Mouse (Mus musculus): ENCODE measurements around the gene Trpd52l3. TPM values are rescaled to one million over a fixed set of nuclear protein-coding genes. Genes with fewer than 3 reads are reported as not detected.

The Trpd52l3 gene
- total and polyA plus RNA-seq, 3 experiments = not detected

DNA sequence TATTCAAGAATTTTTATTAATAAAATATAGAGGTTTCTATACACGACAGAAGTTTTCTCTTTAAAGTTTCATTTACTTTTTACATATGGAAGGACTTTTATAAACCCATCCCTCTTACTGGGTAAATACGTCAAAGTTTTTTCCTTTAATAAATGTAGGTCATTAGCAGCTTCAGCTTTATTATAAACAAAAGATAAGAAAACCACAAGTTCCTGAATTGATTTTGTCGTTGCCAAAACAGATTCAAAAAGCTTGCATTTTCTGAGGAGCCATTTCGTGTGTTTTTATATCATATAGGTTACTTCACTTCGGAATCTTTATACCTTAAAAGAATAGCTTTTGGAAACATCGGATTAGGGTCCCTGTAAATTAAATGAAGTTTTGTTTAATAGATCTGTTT is 2.0 kb upstream of the Trpd52l3 start:
- dilution Hi-C loops (cut with MboI; ENCODE audit: extremely low pct_ligation_motif_present, extremely low pct_unique_long_range_greater_than_20kb, low sequenced_read_pairs) (no loop called here), in situ Hi-C loops (cut with MboI; ENCODE audit: low pct_ligation_motif_present, low pct_unique_long_range_greater_than_20kb, low sequenced_read_pairs) (no loop called here)
- Histone ChIP-seq H3K9me3 (replicated peaks; ENCODE audit: low read length) (no peaks in the 10 kb centered on the region), H3K79me2 (replicated peaks; ENCODE audit: control insufficient read depth, extremely low read depth, insufficient read depth, poor library complexity, severe bottlenecking) (no peaks in the 10 kb centered on the region), H3K4me3 (replicated peaks in 1 of 3; ENCODE audit: low read depth in 2 of 3, low read length in 2 of 3, poor library complexity in 1 of 3) (no peak overlapping the region), H3K4me1 (ENCODE audit: control insufficient read depth in 1 of 2, insufficient read depth in 2 of 2) (peaks cover 0 to 25% of the 10 kb centered on the region in 2 experiments; a peak in 2 of 4 replicates), H3K36me3 (replicated peaks in 1 of 2; ENCODE audit: control insufficient read depth in 1 of 2, insufficient read depth in 1 of 2, low read length in 1 of 2) (no peaks in the 10 kb centered on the region), H3K27me3 (replicated peaks) (no peaks in the 10 kb centered on the region), H3K4me2 (ENCODE audit: insufficient read depth, low read depth, poor library complexity, severe bottlenecking) (no peak overlapping the region), H3K27ac (ENCODE audit: insufficient read depth, low read depth) (no peak overlapping the region), H3K9ac (ENCODE audit: insufficient read depth, low read depth) (no peak overlapping the region)
- no peak for TF ChIP-seq MXI1 (IDR thresholded peaks at IDR 0.05; ENCODE audit: low read depth, low read length)
- TF ChIP-seq USF1 (IDR thresholded peaks at IDR 0.05; ENCODE audit: low read depth, low read length) = no peak
- no peak for TF ChIP-seq ZNF384 (IDR thresholded peaks at IDR 0.05; ENCODE audit: low read depth, low read length)
- DNase-seq (ENCODE audit: extremely low read depth) = no peak

DNA sequence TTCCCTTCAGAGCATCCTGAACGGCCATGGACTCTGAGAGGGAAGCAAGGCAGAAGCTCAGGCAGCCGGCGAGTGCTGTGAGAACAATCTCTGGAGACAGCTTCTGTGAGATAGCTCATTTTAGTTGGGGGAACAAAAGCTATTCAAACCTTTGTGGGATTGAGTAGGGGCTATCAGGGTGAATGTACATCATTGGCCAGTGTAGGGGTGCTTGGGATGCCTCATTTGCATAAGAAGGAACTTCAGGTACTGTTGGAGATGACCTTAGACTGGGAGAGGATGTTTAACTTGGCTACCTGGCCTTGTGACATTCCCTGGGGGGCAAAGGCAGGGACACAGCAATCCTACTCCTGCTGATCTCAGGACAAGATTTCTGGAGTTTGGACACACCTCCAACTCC is 2.8 kb downstream of the Trpd52l3 start:
- Histone ChIP-seq H3K4me1 (ENCODE audit: control insufficient read depth in 1 of 2, insufficient read depth in 2 of 2) (peaks cover 0 to 6% of the 10 kb centered on the region in 2 experiments; a peak in 1 of 4 replicates), H3K4me2 (ENCODE audit: insufficient read depth, low read depth, poor library complexity, severe bottlenecking) (no peak overlapping the region), H3K9ac (ENCODE audit: insufficient read depth, low read depth) (no peak overlapping the region), H3K4me3 (replicated peaks in 1 of 3; ENCODE audit: low read depth in 2 of 3, low read length in 2 of 3, poor library complexity in 1 of 3) (no peak overlapping the region), H3K79me2 (replicated peaks; ENCODE audit: control insufficient read depth, extremely low read depth, insufficient read depth, poor library complexity, severe bottlenecking) (no peaks in the 10 kb centered on the region), H3K27ac (ENCODE audit: insufficient read depth, low read depth) (no peak overlapping the region), H3K9me3 (replicated peaks; ENCODE audit: low read length) (no peaks in the 10 kb centered on the region), H3K27me3 (replicated peaks) (no peaks in the 10 kb centered on the region), H3K36me3 (replicated peaks in 1 of 2; ENCODE audit: control insufficient read depth in 1 of 2, insufficient read depth in 1 of 2, low read length in 1 of 2) (no peaks in the 10 kb centered on the region)
- in situ Hi-C loops (cut with MboI; ENCODE audit: low pct_ligation_motif_present, low pct_unique_long_range_greater_than_20kb, low sequenced_read_pairs) (no loop called here), dilution Hi-C loops (cut with MboI; ENCODE audit: extremely low pct_ligation_motif_present, extremely low pct_unique_long_range_greater_than_20kb, low sequenced_read_pairs) (no loop called here)
- DNase-seq (ENCODE audit: extremely low read depth) = no peak
- no peak for TF ChIP-seq USF2 (conservative IDR thresholded peaks at IDR 0.05; ENCODE audit: low read depth, low read length)

DNA sequence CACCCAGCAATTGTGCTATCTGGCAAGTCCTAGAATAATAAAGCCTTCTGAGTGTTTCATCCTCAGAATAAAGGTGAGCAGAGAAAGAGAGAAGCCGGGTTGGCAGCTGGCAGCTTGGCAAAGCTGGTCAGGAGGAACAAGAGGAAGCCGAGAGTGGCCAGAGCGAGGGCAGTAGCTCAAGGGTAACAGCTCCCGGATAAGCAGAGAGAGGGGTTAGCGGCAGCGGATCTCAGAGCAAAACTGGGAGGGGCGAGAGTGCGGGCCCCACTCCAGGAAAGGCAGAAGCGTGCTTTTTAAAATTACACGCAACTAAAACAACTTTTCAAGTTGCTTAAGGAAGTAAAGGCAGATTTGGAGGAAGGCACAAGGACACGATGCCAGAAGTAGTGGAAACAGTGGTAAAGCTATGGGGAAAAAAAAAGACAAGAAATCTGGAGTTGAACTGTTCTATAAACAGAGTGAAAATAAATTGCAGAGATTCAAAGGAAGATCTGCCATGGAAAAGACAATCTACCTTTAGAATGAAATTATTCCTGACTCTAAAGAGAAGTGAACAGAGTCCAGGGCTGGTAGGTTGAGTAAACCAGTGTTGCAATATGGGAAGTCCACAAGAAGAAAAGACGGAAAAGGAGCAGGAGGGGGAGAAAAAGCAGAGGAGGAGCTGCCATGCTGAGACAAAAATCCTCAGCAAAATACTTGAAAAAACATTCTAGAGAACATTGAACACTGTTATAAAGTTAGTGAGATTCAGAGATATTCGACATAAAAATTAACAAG is 7.1 kb downstream of the Trpd52l3 start:
- H3K79me2 ChIP-seq (replicated peaks; ENCODE audit: control insufficient read depth, extremely low read depth, insufficient read depth, poor library complexity, severe bottlenecking) = no peaks in the 10 kb centered on the region
- no peak overlapping the region for H3K4me3 ChIP-seq (replicated peaks in 1 of 3; ENCODE audit: low read depth in 2 of 3, low read length in 2 of 3, poor library complexity in 1 of 3)
- DNase-seq (ENCODE audit: extremely low read depth) = no peak
- TF ChIP-seq ETS1 (conservative IDR thresholded peaks at IDR 0.05; ENCODE audit: low read depth, low read length) (no peak), JUN (IDR thresholded peaks at IDR 0.05; ENCODE audit: insufficient read depth, low read depth, low read length) (no peak), IRF4 (IDR thresholded peaks at IDR 0.05; ENCODE audit: low read depth, low read length) (no peak), MXI1 (IDR thresholded peaks at IDR 0.05; ENCODE audit: low read depth, low read length) (no peak), SIN3A (IDR thresholded peaks at IDR 0.05; ENCODE audit: low read length) (no peak), MEF2A (IDR thresholded peaks at IDR 0.05; ENCODE audit: borderline replicate concordance, low read depth, low read length) (no peak), JUND (conservative IDR thresholded peaks at IDR 0.05; ENCODE audit: low read depth, low read length) (no peak), CHD2 (IDR thresholded peaks at IDR 0.05; ENCODE audit: low read length) (no peak), E2F4 (IDR thresholded peaks at IDR 0.05; ENCODE audit: insufficient replicate concordance, low read depth, low read length) (no peak), USF2 (conservative IDR thresholded peaks at IDR 0.05; ENCODE audit: low read depth, low read length) (no peak), MAZ (IDR thresholded peaks at IDR 0.05; ENCODE audit: low read depth, low read length) (no peak), RCOR1 (conservative IDR thresholded peaks at IDR 0.05; ENCODE audit: low read depth, low read length) (no peak)
- no peak overlapping the region for H3K4me2 ChIP-seq (ENCODE audit: insufficient read depth, low read depth, poor library complexity, severe bottlenecking)
- H3K27me3 ChIP-seq (replicated peaks) = no peaks in the 10 kb centered on the region
- in situ Hi-C loops (cut with MboI; ENCODE audit: low pct_ligation_motif_present, low pct_unique_long_range_greater_than_20kb, low sequenced_read_pairs) = no loop called here
- dilution Hi-C loops (cut with MboI; ENCODE audit: extremely low pct_ligation_motif_present, extremely low pct_unique_long_range_greater_than_20kb, low sequenced_read_pairs) = no loop called here
- H3K36me3 ChIP-seq (replicated peaks in 1 of 2; ENCODE audit: control insufficient read depth in 1 of 2, insufficient read depth in 1 of 2, low read length in 1 of 2) = no peaks in the 10 kb centered on the region
- H3K27ac ChIP-seq (ENCODE audit: insufficient read depth, low read depth) = no peak overlapping the region
- H3K9me3 ChIP-seq (replicated peaks; ENCODE audit: low read length) = no peaks in the 10 kb centered on the region
- H3K9ac ChIP-seq (ENCODE audit: insufficient read depth, low read depth) = no peak overlapping the region
- H3K4me1 ChIP-seq (ENCODE audit: control insufficient read depth in 1 of 2, insufficient read depth in 2 of 2) = no peaks in the 10 kb centered on the region
